Mouse (Mus musculus) brain, embryonic 14.5 days (tissue): ENCODE measurements at regions not wholly inside any gene's neighbourhood (a gene's known extent, or its start where the extent isn't known, plus 50 kb on each side); places are given as distances from the start of the nearest gene placed in this dataset.

Experiments
- CTCF ChIP-seq: fragments of 200-500 bp; IDR thresholded peaks from 2 replicates; pipeline ENCODE4 v1.5.1; 2012; ENCODE audit warnings: inconsistent platforms, mild to moderate bottlenecking, moderate library complexity, borderline replicate concordance; ENCODE audit not compliant: insufficient read depth, insufficient read length; ENCODE audit errors: extremely low read depth
- POLR2A ChIP-seq: fragments of 200-500 bp; IDR thresholded peaks from 2 replicates; pipeline ENCODE4 v1.6.1; 2012; ENCODE audit warnings: mild to moderate bottlenecking, inconsistent platforms, borderline replicate concordance; ENCODE audit not compliant: poor library complexity, insufficient read depth, insufficient read length, severe bottlenecking; ENCODE audit errors: extremely low read depth

- no peak for TF ChIP-seq CTCF
- no peak for TF ChIP-seq POLR2A
Measured at GRCm38 (mm10) chr2:45356021-45356420, 238.8 kb upstream of the Zeb2 start.
